Mouse (Mus musculus) spleen, adult 18-20 months (tissue): ENCODE data around the gene Zfp385c.
A peak's percentile ranks its signal among the peaks of the same experiment; 100 is the strongest.

Experiments used
- DNase-seq, 2 experiments: peaks; one replicate each; pipeline ENCODE4 v3.0.0; 2022; ENCODE audit warnings: mixed read lengths in 2 of 2

Gene Zfp385c

GRCm38 (mm10) chr11:100692164-100692616 is at the start of gene Zfp385c:
Gene Zfp385c, minus strand, starts transcription at chr11:100692455.
- no peak for DNase-seq

- no peak for DNase-seq
These were observed 49.1 kb upstream of the Zfp385c start for GRCm38 (mm10) chr11:100741348-100741747.

- no peak for DNase-seq
These were observed 46.5 kb upstream of the Zfp385c start for GRCm38 (mm10) chr11:100738749-100739148.

GRCm38 (mm10) chr11:100738066-100738604 is 45.9 kb upstream of the Zfp385c start, which contains the start of gene Rab5c:
Gene Rab5c, minus strand, starts transcription at chr11:100738215.
- DNase-seq, result peak; percentile 94 to 97

GRCm38 (mm10) chr11:100737105-100737733 is 45.0 kb upstream of the Zfp385c start:
- DNase-seq, result no peak

- no peak for DNase-seq
These were observed 44.5 kb upstream of the Zfp385c start for GRCm38 (mm10) chr11:100736746-100737080.

GRCm38 (mm10) chr11:100735954-100736745 is 43.9 kb upstream of the Zfp385c start:
- DNase-seq, result peak in 1 of 2 experiments; percentile 23

- no peak for DNase-seq
These were observed 43.0 kb upstream of the Zfp385c start for GRCm38 (mm10) chr11:100735134-100735865.

GRCm38 (mm10) chr11:100730477-100731205 is 38.4 kb upstream of the Zfp385c start:
- DNase-seq, result no peak

GRCm38 (mm10) chr11:100729976-100730375 is 37.7 kb upstream of the Zfp385c start:
- DNase-seq, result no peak

- no peak for DNase-seq
These were observed 36.3 kb upstream of the Zfp385c start for GRCm38 (mm10) chr11:100728601-100729000.

GRCm38 (mm10) chr11:100727201-100727600 is 34.9 kb upstream of the Zfp385c start:
- DNase-seq, result no peak

GRCm38 (mm10) chr11:100724919-100725512 is 32.8 kb upstream of the Zfp385c start:
- no peak for DNase-seq

- no peak for DNase-seq
These were observed 30.3 kb upstream of the Zfp385c start for GRCm38 (mm10) chr11:100722493-100723028.

- no peak for DNase-seq
These were observed 29.7 kb upstream of the Zfp385c start for GRCm38 (mm10) chr11:100721776-100722492.

- no peak for DNase-seq
These were observed 29.0 kb upstream of the Zfp385c start for GRCm38 (mm10) chr11:100721254-100721653.

GRCm38 (mm10) chr11:100720345-100720744 is 28.1 kb upstream of the Zfp385c start:
- DNase-seq, result no peak

- no peak for DNase-seq
These were observed 27.6 kb upstream of the Zfp385c start for GRCm38 (mm10) chr11:100719893-100720292.

- no peak for DNase-seq
These were observed 27.1 kb upstream of the Zfp385c start for GRCm38 (mm10) chr11:100719312-100719711.

- no peak for DNase-seq
These were observed 26.6 kb upstream of the Zfp385c start for GRCm38 (mm10) chr11:100718866-100719265.

GRCm38 (mm10) chr11:100718462-100718861 is 26.2 kb upstream of the Zfp385c start:
- no peak for DNase-seq
